Mouse (Mus musculus) neural tube, embryonic 11.5 days (tissue): Measurements from ENCODE around the gene Atf6b. TPM values are rescaled to one million over a fixed set of nuclear protein-coding genes. Genes with fewer than 3 reads are reported as not detected.

Experiments
- ATAC-seq: fragments of 200-750 bp; cut with Nextera tagmentation; 2 replicates; pipeline ENCODE4 v1.8.0; 2017; ENCODE audit warnings: moderate number of reproducible peaks, mild to moderate bottlenecking, moderate TSS enrichment, moderate library complexity; ENCODE audit not compliant: insufficient read depth, low FRiP score, low TSS enrichment
- DNase-seq: peaks from one replicate; pipeline ENCODE4 v3.0.0-alpha.2; 2015; ENCODE audit warnings: low spot score
- H3K27ac ChIP-seq: fragments of 300-500 bp; sonication (generic); 2 replicates; pipeline ENCODE4 v1.5.1; 2014; ENCODE audit warnings: low read depth, mild to moderate bottlenecking, low read length
- H3K27me3 ChIP-seq: fragments of 300-500 bp; sonication (generic); 2 replicates; pipeline ENCODE4 v1.6.1; 2014; ENCODE audit warnings: mild to moderate bottlenecking, low read length, mixed read lengths; ENCODE audit not compliant: control insufficient read depth, insufficient read depth
- H3K36me3 ChIP-seq: fragments of 300-500 bp; sonication (generic); 2 replicates; pipeline ENCODE4 v1.6.1; 2014; ENCODE audit warnings: mild to moderate bottlenecking, low read length, moderate library complexity, mixed read lengths; ENCODE audit not compliant: control insufficient read depth, insufficient read depth
- H3K4me1 ChIP-seq: fragments of 300-500 bp; sonication (generic); 2 replicates; pipeline ENCODE4 v1.6.1; 2014; ENCODE audit warnings: low read length, mixed read lengths; ENCODE audit not compliant: control insufficient read depth, insufficient read depth
- H3K4me2 ChIP-seq: fragments of 300-500 bp; sonication (generic); 2 replicates; pipeline ENCODE4 v1.6.1; 2014; ENCODE audit warnings: low read depth, mild to moderate bottlenecking, moderate library complexity
- H3K4me3 ChIP-seq: fragments of 300-500 bp; sonication (generic); 2 replicates; pipeline ENCODE4 v1.5.1; 2014; ENCODE audit warnings: low read depth, low read length
- H3K9ac ChIP-seq: fragments of 300-500 bp; sonication (generic); 2 replicates; pipeline ENCODE4 v1.6.1; 2014; ENCODE audit warnings: mild to moderate bottlenecking, low read length
- H3K9me3 ChIP-seq: fragments of 300-500 bp; sonication (generic); 2 replicates; pipeline ENCODE4 v1.6.1; 2016; ENCODE audit warnings: low read length; ENCODE audit not compliant: control insufficient read depth
- WGBS: fragments of 180-500 bp; shearing (Covaris S2); extraction: QIAGEN DNeasy Blood & Tissue Kit; methylation state at CpG from one replicate; pipeline ENCODE4 v1.1.7; 2014; 5-methylcytosine and 5-hydroxymethylcytosine counted together
- polyA plus RNA-seq: library from polyadenylated mRNA; unstranded; fragments of >200 nt; fragmentation: Nextera tagmentation; extraction: Ambion mirVana; gene quantifications from 2 replicates; pipeline ENCODE4 v1.2.1, GENCODE M21; 2014

Atf6b gene
- polyA plus RNA-seq, 1 experiment from 2014 or later = 88.4 TPM

DNA sequence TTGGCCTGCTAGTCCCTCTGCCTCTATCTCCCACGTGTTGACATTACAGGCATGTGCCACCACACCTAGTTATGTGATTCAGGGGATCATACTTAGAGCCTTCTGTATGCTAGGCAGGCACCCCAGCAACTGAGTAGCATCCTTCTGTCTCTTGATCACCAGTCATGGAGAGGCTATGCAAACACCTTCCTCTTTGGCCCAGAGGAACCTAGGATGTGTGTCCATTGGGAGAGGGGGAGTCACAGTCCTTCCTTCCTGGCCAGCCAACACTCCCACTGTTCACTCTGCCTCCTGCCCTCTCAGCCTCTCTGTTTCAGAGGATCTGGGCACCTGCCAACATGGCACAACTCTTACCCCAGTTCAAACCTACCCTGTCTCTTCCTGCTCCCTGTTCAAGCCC lies 16.6 kb downstream of the Atf6b start:
- DNase-seq (no peak), ATAC-seq (no peak)
- Histone ChIP-seq H3K9ac (no peak overlapping the region), H3K9me3 (no peaks in the 10 kb centered on the region), H3K4me1 (no peaks in the 10 kb centered on the region), H3K27me3 (peaks cover 11% of the 10 kb centered on the region), H3K36me3 (no peaks in the 10 kb centered on the region), H3K4me2 (no peak overlapping the region), H3K4me3 (no peak overlapping the region), H3K27ac (no peak overlapping the region)
- WGBS = 62% methylated on average over 1 of the region's 1 CpGs

DNA sequence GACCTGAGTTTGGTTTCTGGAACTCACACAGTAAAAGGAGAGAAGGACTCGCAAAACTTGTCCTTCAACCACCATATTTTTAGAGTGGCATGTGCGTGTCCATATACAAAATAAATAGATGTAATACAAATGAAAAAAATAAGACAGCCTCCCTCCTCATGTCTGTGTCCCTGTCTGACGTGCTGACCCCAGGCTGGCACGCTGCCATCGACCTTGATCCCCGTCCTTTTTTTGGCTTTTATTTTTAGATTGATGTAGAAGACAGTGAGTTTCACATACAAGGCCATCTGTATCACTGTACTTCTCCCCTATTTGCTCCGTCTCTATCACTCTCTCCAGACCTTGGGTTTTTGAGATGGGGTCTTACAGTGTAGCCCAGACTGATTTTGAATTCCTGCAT lies 17.5 kb downstream of the Atf6b start:
- Histone ChIP-seq H3K4me3 (no peak overlapping the region), H3K4me2 (no peak overlapping the region), H3K36me3 (no peaks in the 10 kb centered on the region), H3K27me3 (peaks cover 9% of the 10 kb centered on the region), H3K4me1 (no peaks in the 10 kb centered on the region), H3K9ac (no peak overlapping the region), H3K27ac (no peak overlapping the region), H3K9me3 (no peaks in the 10 kb centered on the region)
- WGBS = 83% methylated on average over 7 of the region's 7 CpGs
- ATAC-seq = no peak
- no peak for DNase-seq

DNA sequence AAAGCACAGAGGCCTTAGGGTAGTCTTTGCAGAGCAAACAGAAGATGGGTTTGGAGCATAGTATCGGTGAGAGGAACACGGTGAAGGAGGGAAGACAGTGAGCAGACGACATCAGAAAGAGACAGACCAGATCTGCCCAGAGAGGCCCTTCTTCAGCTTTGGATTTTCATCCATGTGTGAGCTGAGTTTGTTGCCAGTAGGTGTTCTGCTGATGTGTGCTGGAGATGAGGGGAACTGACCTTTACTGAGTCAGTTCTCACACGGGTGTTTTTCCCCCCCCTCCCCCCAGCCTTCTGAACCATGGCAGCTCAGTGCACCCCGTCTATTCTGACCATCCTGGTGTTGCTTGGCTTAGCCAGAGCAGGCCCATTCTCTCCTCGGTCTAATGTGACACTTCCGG lies 23.3 kb downstream of the Atf6b start, which contains the start of gene Tnxb:
Tnxb (plus strand) TSS at position 301 of the 400 bp plus-strand sequence.
- H3K36me3 ChIP-seq = no peaks in the 10 kb centered on the region
- no peak within 1 kb of the TSS for H3K27ac ChIP-seq
- DNase-seq (no peak), ATAC-seq (no peak)
- 67% methylated on average over 7 of the region's 7 CpGs for WGBS
- no peak within 1 kb of the TSS; the same call in 1 of the 2 replicates for H3K9ac ChIP-seq
- peak within 1 kb of the TSS; percentile 51 for H3K4me2 ChIP-seq
- H3K4me3 ChIP-seq = peak within 1 kb of the TSS; percentile 30
- no peaks in the 10 kb centered on the region for H3K9me3 ChIP-seq
- peaks cover 5% of the 10 kb centered on the region; the same call in 1 of the 2 replicates for H3K4me1 ChIP-seq
- H3K27me3 ChIP-seq = peaks cover 43% of the 10 kb centered on the region

DNA sequence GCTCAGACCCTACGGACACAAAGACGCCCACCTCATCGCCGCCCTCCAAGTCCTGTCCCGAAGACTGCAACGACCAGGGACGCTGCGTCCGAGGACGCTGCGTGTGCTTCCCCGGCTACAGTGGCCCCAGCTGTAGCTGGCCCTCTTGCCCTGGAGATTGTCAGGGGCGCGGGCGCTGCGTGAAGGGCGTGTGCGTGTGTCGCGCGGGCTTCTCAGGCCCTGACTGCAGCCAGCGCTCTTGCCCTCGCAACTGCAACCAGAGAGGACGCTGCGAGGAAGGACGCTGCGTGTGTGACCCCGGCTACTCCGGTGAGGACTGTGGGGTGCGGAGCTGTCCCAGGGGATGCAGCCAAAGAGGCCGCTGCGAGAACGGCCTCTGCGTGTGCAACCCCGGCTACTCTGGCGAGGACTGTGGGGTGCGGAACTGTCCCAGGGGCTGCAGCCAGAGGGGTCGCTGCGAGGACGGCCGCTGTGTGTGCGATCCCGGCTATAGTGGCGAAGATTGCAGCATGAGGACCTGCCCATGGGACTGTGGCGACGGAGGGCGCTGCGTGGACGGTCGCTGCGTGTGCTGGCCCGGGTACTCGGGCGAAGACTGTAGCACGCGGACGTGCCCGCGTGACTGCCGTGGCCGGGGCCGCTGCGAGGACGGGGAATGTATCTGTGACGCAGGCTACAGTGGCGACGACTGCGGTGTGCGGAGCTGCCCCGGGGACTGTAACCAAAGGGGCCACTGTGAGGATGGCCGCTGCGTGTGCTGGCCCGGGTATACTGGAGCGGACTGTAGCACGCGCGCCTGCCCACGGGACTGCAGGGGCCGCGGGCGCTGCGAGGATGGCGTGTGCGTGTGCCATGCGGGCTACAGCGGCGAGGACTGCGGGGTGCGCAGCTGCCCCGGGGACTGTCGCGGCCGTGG lies 24.5 kb downstream of the Atf6b start:
- H3K27ac ChIP-seq = no peak overlapping the region
- H3K4me1 ChIP-seq = peaks cover 5% of the 10 kb centered on the region; the same call in 1 of the 2 replicates
- peak overlapping the region; percentile 33 for H3K9ac ChIP-seq
- H3K4me3 ChIP-seq = peak overlapping the region; percentile 30
- H3K9me3 ChIP-seq = no peaks in the 10 kb centered on the region
- H3K4me2 ChIP-seq = peak overlapping the region; percentile 51
- WGBS = 7% methylated on average over 82 of the region's 93 CpGs
- DNase-seq = peak; percentile 48
- peaks cover 43% of the 10 kb centered on the region for H3K27me3 ChIP-seq
- no peaks in the 10 kb centered on the region for H3K36me3 ChIP-seq
- ATAC-seq = no peak; the same call in 1 of the 2 replicates

DNA sequence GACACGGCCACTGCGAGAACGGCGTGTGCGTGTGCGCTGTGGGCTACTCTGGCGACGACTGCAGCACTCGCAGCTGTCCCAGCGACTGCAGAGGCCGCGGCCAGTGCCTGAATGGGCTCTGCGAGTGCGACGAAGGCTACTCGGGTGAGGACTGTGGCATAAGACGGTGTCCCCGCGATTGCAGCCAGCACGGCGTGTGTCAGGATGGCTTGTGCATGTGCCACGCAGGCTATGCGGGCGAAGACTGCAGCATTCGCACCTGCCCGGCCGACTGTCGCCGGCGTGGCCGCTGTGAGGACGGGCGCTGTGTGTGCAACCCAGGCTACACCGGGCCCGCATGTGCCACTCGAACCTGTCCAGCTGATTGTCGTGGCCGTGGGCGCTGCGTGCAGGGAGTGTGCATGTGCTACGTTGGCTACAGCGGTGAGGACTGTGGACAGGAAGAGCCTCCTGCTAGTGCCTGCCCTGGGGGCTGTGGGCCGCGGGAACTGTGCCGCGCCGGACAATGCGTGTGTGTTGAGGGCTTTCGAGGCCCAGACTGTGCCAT lies 25.4 kb downstream of the Atf6b start:
- H3K9ac ChIP-seq = peak overlapping the region; percentile 33
- peak overlapping the region; percentile 30 for H3K4me3 ChIP-seq
- peak overlapping the region; percentile 51 for H3K4me2 ChIP-seq
- H3K27me3 ChIP-seq = peaks cover 43% of the 10 kb centered on the region
- 32% methylated on average over 49 of the region's 49 CpGs for WGBS
- H3K36me3 ChIP-seq = no peaks in the 10 kb centered on the region
- no peak for ATAC-seq
- H3K27ac ChIP-seq = no peak overlapping the region
- H3K4me1 ChIP-seq = peaks cover 5% of the 10 kb centered on the region; the same call in 1 of the 2 replicates
- no peak for DNase-seq
- H3K9me3 ChIP-seq = no peaks in the 10 kb centered on the region

DNA sequence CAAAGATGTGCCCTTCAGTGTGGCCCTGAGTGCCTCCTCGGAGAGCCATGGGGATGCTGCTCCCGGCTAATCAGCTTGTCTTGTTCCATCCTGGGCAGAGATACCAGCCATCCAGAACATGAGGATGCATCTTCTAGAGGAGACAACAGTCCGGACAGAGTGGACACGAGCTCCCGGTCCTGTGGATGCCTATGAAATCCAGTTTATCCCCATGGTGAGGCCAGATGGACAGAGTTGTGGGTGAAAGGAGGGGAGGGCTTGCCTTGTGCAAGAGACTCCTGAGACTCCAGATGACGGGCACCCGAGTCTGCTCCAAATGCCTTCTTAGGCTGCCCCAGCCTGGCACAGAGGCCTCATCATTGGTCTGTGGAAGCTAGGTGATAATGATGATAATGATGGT lies 26.2 kb downstream of the Atf6b start:
- peaks cover 43% of the 10 kb centered on the region for H3K27me3 ChIP-seq
- H3K9me3 ChIP-seq = no peaks in the 10 kb centered on the region
- no peak overlapping the region for H3K9ac ChIP-seq
- no peaks in the 10 kb centered on the region for H3K36me3 ChIP-seq
- peaks cover 5% of the 10 kb centered on the region; the same call in 1 of the 2 replicates for H3K4me1 ChIP-seq
- WGBS = 85% methylated on average over 7 of the region's 7 CpGs
- H3K4me3 ChIP-seq = no peak overlapping the region
- DNase-seq = no peak
- no peak overlapping the region for H3K27ac ChIP-seq
- H3K4me2 ChIP-seq = no peak overlapping the region
- ATAC-seq = no peak

DNA sequence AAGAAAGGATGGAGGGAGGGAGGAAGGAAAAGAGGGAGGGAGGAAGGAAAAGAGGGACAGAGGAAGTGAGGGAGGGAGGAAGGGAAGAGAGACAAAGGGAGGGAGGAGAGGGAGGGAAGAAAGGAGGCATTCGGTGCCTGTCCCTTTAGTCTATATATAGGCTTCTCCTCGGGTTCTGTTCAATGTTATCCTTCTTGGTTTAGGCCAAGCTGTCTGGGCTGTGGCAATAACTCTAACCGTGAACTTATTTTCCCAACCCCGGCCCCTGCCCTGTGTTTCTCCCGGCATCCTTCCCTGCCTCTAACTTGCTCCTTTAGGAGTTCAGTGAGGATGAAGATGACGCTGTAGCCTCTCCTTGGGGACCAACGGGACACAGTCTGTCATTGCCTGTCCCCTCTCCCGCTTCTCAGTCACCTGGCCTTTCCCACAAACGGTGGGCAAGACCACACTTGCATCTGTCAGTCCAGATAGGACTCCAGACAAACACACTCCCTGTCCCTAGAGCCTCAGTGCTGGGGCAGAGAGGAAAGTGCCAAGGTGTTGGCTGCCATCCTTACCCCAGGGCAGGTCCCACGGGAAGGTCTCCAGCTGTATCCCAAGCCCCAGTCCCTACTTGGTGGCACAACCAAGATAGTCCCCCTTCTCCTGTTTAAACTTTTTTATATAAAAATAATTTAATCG lies 27.7 kb downstream of the Atf6b start:
- Histone ChIP-seq H3K27me3 (peaks cover 42% of the 10 kb centered on the region), H3K36me3 (no peaks in the 10 kb centered on the region), H3K4me1 (peaks cover 5% of the 10 kb centered on the region; the same call in 1 of the 2 replicates), H3K4me3 (no peak overlapping the region), H3K4me2 (no peak overlapping the region), H3K9ac (no peak overlapping the region), H3K9me3 (no peaks in the 10 kb centered on the region), H3K27ac (no peak overlapping the region)
- no peak for DNase-seq
- ATAC-seq = no peak
- WGBS = 67% methylated on average over 11 of the region's 11 CpGs

DNA sequence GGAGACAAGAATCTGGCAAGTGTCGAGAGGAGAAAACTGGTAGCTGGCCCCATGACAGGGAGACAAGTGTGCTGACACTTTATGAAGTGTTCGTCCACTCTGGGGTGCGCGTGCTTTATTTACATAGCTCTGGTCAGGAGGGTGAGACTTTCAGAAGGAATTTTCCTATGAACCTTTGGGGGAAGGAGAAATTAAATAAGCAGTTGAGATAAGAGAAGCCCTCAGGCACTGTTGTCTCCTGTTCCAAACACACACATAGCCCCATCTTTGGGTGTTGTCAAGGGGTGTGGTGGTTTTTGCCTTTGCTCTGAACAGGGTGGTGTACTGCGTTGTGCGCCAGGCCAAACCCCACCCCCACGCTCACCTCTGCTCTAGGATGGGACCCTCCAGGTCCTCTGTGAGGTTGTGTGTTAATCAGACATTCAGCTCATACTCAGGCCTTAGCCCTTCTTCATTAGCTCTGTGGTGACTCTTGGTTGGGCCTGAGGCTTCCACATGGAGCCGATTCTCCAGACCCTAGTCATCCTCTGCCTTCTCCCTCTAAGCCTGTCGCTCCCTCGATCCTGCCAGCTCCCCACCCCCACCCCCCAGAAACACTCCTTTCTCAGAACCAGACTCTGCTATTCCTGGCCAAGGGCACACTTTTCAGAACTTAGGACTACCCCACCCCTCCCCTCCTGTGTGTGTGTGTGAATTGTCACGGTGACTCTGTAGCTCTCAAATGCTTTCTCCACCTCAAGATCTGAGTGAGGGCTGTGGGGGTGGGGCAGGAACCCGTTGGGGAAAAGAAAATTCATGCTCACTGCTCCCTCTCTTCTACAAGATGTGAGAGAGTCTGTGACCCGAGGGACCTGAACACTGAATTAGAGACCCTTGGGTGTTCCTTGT lies 28.5 kb downstream of the Atf6b start:
- H3K4me1 ChIP-seq = peaks cover 5% of the 10 kb centered on the region; the same call in 1 of the 2 replicates
- H3K36me3 ChIP-seq = no peaks in the 10 kb centered on the region
- 82% methylated on average over 13 of the region's 13 CpGs for WGBS
- no peak overlapping the region for H3K9ac ChIP-seq
- no peaks in the 10 kb centered on the region for H3K9me3 ChIP-seq
- H3K4me2 ChIP-seq = no peak overlapping the region
- ATAC-seq (no peak), DNase-seq (no peak)
- peaks cover 34% of the 10 kb centered on the region for H3K27me3 ChIP-seq
- no peak overlapping the region for H3K4me3 ChIP-seq
- H3K27ac ChIP-seq = no peak overlapping the region
